Mouse (Mus musculus): Measurements from ENCODE around the gene St14. TPM values are rescaled to one million over a fixed set of nuclear protein-coding genes. Genes with fewer than 3 reads are reported as not detected.

Gene St14
- 10 to 100 TPM; 14.1 to 18.5 TPM for total RNA-seq (2023)

GRCm38 (mm10) chr9:31131205-31131968 lies at the start of gene St14:
TSS of gene St14 (minus strand) at chr9:31131853.

Other genes with a start within 250 kb of the St14 start
- gene Adamts15, start 209.4 kb downstream of the St14 start, total RNA-seq (2023): not detected
- gene Adamts8, start 189.3 kb downstream of the St14 start, total RNA-seq (2023): not detected
- gene Zbtb44, start 101.2 kb downstream of the St14 start, total RNA-seq (2023): 10 to 100 TPM; 59.8 to 63.2 TPM
- 10 to 100 TPM; 48.3 to 55.4 TPM for gene Aplp2, start 80.0 kb upstream of the St14 start, total RNA-seq (2023)
- gene Prdm10, start 148.7 kb upstream of the St14 start, total RNA-seq (2023): 10 to 100 TPM; 19.1 to 19.6 TPM